Mouse (Mus musculus): ENCODE data around the gene Gbp3.

DNA sequence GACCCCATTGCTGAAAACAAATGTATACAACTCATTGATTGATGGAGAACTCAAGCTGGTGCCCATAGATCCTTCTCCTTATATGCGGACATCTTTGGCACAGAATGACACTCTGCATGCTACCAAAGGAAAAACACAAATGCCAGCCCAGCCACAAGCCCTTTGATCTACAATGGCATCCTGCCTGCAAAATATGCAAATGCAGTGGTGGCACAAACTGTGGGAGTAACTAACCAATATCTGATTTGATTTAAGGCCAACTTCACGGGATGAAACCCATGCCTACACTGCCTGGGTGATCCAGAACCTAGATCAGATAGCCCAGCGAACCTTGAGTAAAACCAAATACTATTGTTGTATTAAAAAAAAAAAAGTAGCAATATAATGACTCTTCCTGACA, 13.1 kb upstream of the Gbp3 start:
- TF ChIP-seq CTCF (IDR thresholded peaks at IDR 0.05; ENCODE audit: low read depth, low read length) (no peak), GATA1 (IDR thresholded peaks at IDR 0.05; ENCODE audit: borderline replicate concordance, low read length) (no peak), POLR2AphosphoS5 (IDR thresholded peaks at IDR 0.05; ENCODE audit: insufficient replicate concordance, low read depth, low read length) (no peak)
